Mouse (Mus musculus): ENCODE data around the gene Gstm1.

- TF ChIP-seq CTCF (IDR thresholded peaks at IDR 0.05; ENCODE audit: control insufficient read depth, insufficient read depth, low read length) = no peak
- no peak for TF ChIP-seq POLR2A (IDR thresholded peaks at IDR 0.05; ENCODE audit: borderline replicate concordance, control insufficient read depth, low read depth, low read length)
Observed at GRCm38 (mm10) chr3:107998591-107998990, 19.2 kb downstream of the Gstm1 start.

All from bone marrow, adult 2 months (tissue).